Mouse (Mus musculus) CH12.LX (cell line): Measurements from ENCODE around the gene Hspa5. TPM values are rescaled to one million over a fixed set of nuclear protein-coding genes. Genes with fewer than 3 reads are reported as not detected.

ENCODE experiments used
- DNase-seq: peaks from one replicate; pipeline ENCODE4 v3.0.0-alpha.2; 2013; ENCODE audit errors: extremely low read depth
- H3K27ac ChIP-seq: 2 replicates; pipeline ENCODE4 v1.5.1; 2012; ENCODE audit warnings: low read depth, mild to moderate bottlenecking, control low read depth, moderate library complexity; ENCODE audit not compliant: insufficient read depth
- H3K27me3 ChIP-seq: replicated peaks from 2 replicates; pipeline ENCODE3; 2012; ENCODE audit warnings: inconsistent platforms
- H3K36me3 ChIP-seq, 2 experiments: replicated peaks in 1 of 2; 2 replicates each; pipeline versions ENCODE3 to v1.6.1; 2012; ENCODE audit warnings: inconsistent platforms in 1 of 2, low read length in 1 of 2, mild to moderate bottlenecking in 1 of 2, mixed read lengths in 1 of 2, moderate library complexity in 1 of 2; ENCODE audit not compliant: control insufficient read depth in 1 of 2, insufficient read depth in 1 of 2
- H3K4me1 ChIP-seq, 2 experiments: 2 replicates each; pipeline ENCODE4 v1.6.1; 2012; ENCODE audit warnings: inconsistent platforms in 1 of 2, moderate library complexity in 1 of 2; ENCODE audit not compliant: insufficient read depth in 2 of 2, control insufficient read depth in 1 of 2
- H3K4me2 ChIP-seq: 2 replicates; pipeline ENCODE4 v1.6.1; 2012; ENCODE audit warnings: low read depth, mild to moderate bottlenecking, control low read depth; ENCODE audit not compliant: poor library complexity, insufficient read depth, severe bottlenecking
- H3K4me3 ChIP-seq, 3 experiments: fragments of 150-350 bp in 1 of 3; sonication (generic) in 1 of 3; replicated peaks in 1 of 3; 2 replicates each; pipeline versions ENCODE3 to v1.5.1; 2011 to 2012; ENCODE audit warnings: low read depth in 2 of 3, low read length in 2 of 3, mild to moderate bottlenecking in 2 of 3, moderate library complexity in 2 of 3, control low read depth in 1 of 3, improper control_type of control experiment in 1 of 3, inconsistent platforms in 1 of 3, mixed read lengths in 1 of 3; ENCODE audit not compliant: poor library complexity in 1 of 3
- H3K79me2 ChIP-seq: replicated peaks from 2 replicates; pipeline ENCODE4 v1.6.1; 2012; ENCODE audit warnings: mild to moderate bottlenecking, moderate library complexity; ENCODE audit not compliant: control insufficient read depth, poor library complexity, insufficient read depth, severe bottlenecking; ENCODE audit errors: extremely low read depth
- H3K9ac ChIP-seq: 2 replicates; pipeline ENCODE4 v1.6.1; 2012; ENCODE audit warnings: low read depth, mild to moderate bottlenecking, control low read depth, moderate library complexity; ENCODE audit not compliant: insufficient read depth
- H3K9me3 ChIP-seq: replicated peaks from 2 replicates; pipeline ENCODE3; 2012; ENCODE audit warnings: low read length, inconsistent platforms, mixed read lengths
- BHLHE40 ChIP-seq: IDR thresholded peaks from 2 replicates; pipeline ENCODE4 v1.6.1; 2011; ENCODE audit warnings: mild to moderate bottlenecking, low read depth, low read length, improper control_type of control experiment
- CHD2 ChIP-seq: IDR thresholded peaks from 2 replicates; pipeline ENCODE4 v1.6.1; 2011; ENCODE audit warnings: low read length, improper control_type of control experiment
- EP300 ChIP-seq: IDR thresholded peaks from 2 replicates; pipeline ENCODE4 v1.6.1; 2011; ENCODE audit warnings: low read length, improper control_type of control experiment
- ETS1 ChIP-seq: conservative IDR thresholded peaks from 2 replicates; pipeline ENCODE4 v1.6.1; 2012; ENCODE audit warnings: low read depth, mild to moderate bottlenecking, inconsistent platforms, low read length, improper control_type of control experiment, moderate library complexity
- GABPA ChIP-seq: IDR thresholded peaks from 2 replicates; pipeline ENCODE4 v1.6.1; 2012; ENCODE audit warnings: low read depth, low read length, improper control_type of control experiment, inconsistent platforms; ENCODE audit not compliant: insufficient replicate concordance
- HCFC1 ChIP-seq: IDR thresholded peaks from 2 replicates; pipeline ENCODE4 v1.6.1; 2012; ENCODE audit warnings: low read depth, mild to moderate bottlenecking, inconsistent platforms, low read length, improper control_type of control experiment
- IRF4 ChIP-seq: IDR thresholded peaks from 2 replicates; pipeline ENCODE4 v1.6.1; 2014; ENCODE audit warnings: low read depth, mild to moderate bottlenecking, inconsistent platforms, low read length, improper control_type of control experiment
- JUN ChIP-seq: IDR thresholded peaks from 2 replicates; pipeline ENCODE4 v1.6.1; 2011; ENCODE audit warnings: low read depth, mild to moderate bottlenecking, low read length, improper control_type of control experiment, moderate library complexity; ENCODE audit not compliant: insufficient read depth
- JUND ChIP-seq: conservative IDR thresholded peaks from 2 replicates; pipeline ENCODE4 v1.6.1; 2011; ENCODE audit warnings: low read depth, low read length, improper control_type of control experiment
- KAT2A ChIP-seq: IDR thresholded peaks from 2 replicates; pipeline ENCODE4 v1.6.1; 2012; ENCODE audit warnings: low read length, improper control_type of control experiment, inconsistent platforms; ENCODE audit not compliant: insufficient replicate concordance
- MAFK ChIP-seq: IDR thresholded peaks from 2 replicates; pipeline ENCODE4 v1.6.1; 2011; ENCODE audit warnings: low read length, improper control_type of control experiment; ENCODE audit not compliant: insufficient replicate concordance
- MAX ChIP-seq: IDR thresholded peaks from 2 replicates; pipeline ENCODE4 v1.6.1; 2011; ENCODE audit warnings: low read length, improper control_type of control experiment
- MAZ ChIP-seq: IDR thresholded peaks from 2 replicates; pipeline ENCODE4 v1.6.1; 2012; ENCODE audit warnings: low read depth, mild to moderate bottlenecking, inconsistent platforms, low read length, improper control_type of control experiment, moderate library complexity
- MEF2A ChIP-seq: IDR thresholded peaks from 2 replicates; pipeline ENCODE4 v1.6.1; 2014; ENCODE audit warnings: low read depth, mild to moderate bottlenecking, inconsistent platforms, low read length, improper control_type of control experiment, borderline replicate concordance
- MXI1 ChIP-seq: IDR thresholded peaks from 2 replicates; pipeline ENCODE4 v1.6.1; 2011; ENCODE audit warnings: mild to moderate bottlenecking, low read depth, low read length, improper control_type of control experiment
- MYC ChIP-seq: IDR thresholded peaks from 2 replicates; pipeline ENCODE4 v1.6.1; 2011; ENCODE audit warnings: low read depth, mild to moderate bottlenecking, improper control_type of control experiment, low read length
- NELFE ChIP-seq: IDR thresholded peaks from 2 replicates; pipeline ENCODE4 v1.6.1; 2011; ENCODE audit warnings: low read depth, low read length, improper control_type of control experiment
- NRF1 ChIP-seq: IDR thresholded peaks from 2 replicates; pipeline ENCODE4 v1.6.1; 2014; ENCODE audit warnings: low read depth, mild to moderate bottlenecking, inconsistent platforms, low read length, improper control_type of control experiment, moderate library complexity
- POLR2A ChIP-seq: IDR thresholded peaks from 2 replicates; pipeline ENCODE4 v1.6.1; 2011; ENCODE audit warnings: low read depth, mild to moderate bottlenecking, improper control_type of control experiment, low read length
- POLR2AphosphoS2 ChIP-seq: IDR thresholded peaks from 2 replicates; pipeline ENCODE4 v1.6.1; 2011; ENCODE audit warnings: low read depth, low read length, improper control_type of control experiment
- RAD21 ChIP-seq: IDR thresholded peaks from 2 replicates; pipeline ENCODE4 v1.6.1; 2011; ENCODE audit warnings: low read depth, mild to moderate bottlenecking, low read length, improper control_type of control experiment, moderate library complexity
- RCOR1 ChIP-seq: conservative IDR thresholded peaks from 2 replicates; pipeline ENCODE4 v1.6.1; 2012; ENCODE audit warnings: low read depth, mild to moderate bottlenecking, inconsistent platforms, low read length, improper control_type of control experiment
- SIN3A ChIP-seq: IDR thresholded peaks from 2 replicates; pipeline ENCODE4 v1.6.1; 2012; ENCODE audit warnings: low read length, improper control_type of control experiment, inconsistent platforms
- SMC3 ChIP-seq: IDR thresholded peaks from 2 replicates; pipeline ENCODE4 v1.6.1; 2011; ENCODE audit warnings: low read depth, low read length, improper control_type of control experiment
- TBP ChIP-seq: conservative IDR thresholded peaks from 2 replicates; pipeline ENCODE4 v1.6.1; 2011; ENCODE audit warnings: low read depth, low read length, improper control_type of control experiment
- TCF12 ChIP-seq: IDR thresholded peaks from 2 replicates; pipeline ENCODE4 v1.6.1; 2014; ENCODE audit warnings: low read depth, mild to moderate bottlenecking, inconsistent platforms, low read length, improper control_type of control experiment
- UBTF ChIP-seq: IDR thresholded peaks from 2 replicates; pipeline ENCODE4 v1.6.1; 2012; ENCODE audit warnings: low read depth, mild to moderate bottlenecking, inconsistent platforms, low read length, improper control_type of control experiment, moderate library complexity
- USF2 ChIP-seq: conservative IDR thresholded peaks from 2 replicates; pipeline ENCODE4 v1.6.1; 2011; ENCODE audit warnings: low read depth, low read length, improper control_type of control experiment
- ZC3H11A ChIP-seq: IDR thresholded peaks from 2 replicates; pipeline ENCODE4 v1.6.1; 2012; ENCODE audit warnings: low read depth, mild to moderate bottlenecking, inconsistent platforms, low read length, improper control_type of control experiment
- ZKSCAN1 ChIP-seq: IDR thresholded peaks from 2 replicates; pipeline ENCODE4 v1.6.1; 2012; ENCODE audit warnings: low read depth, inconsistent platforms, low read length, improper control_type of control experiment, borderline replicate concordance
- ZMIZ1 ChIP-seq: IDR thresholded peaks from 2 replicates; pipeline ENCODE4 v1.6.1; 2012; ENCODE audit warnings: low read depth, mild to moderate bottlenecking, inconsistent platforms, low read length, improper control_type of control experiment
- ZNF384 ChIP-seq: IDR thresholded peaks from 2 replicates; pipeline ENCODE4 v1.6.1; 2012; ENCODE audit warnings: low read depth, low read length, improper control_type of control experiment, inconsistent platforms
- dilution Hi-C: fragments of 300-500 bp; cut with MboI; formaldehyde crosslinking; loops from 2 replicates; pipeline ENCODE4 v1.14.3; 2020; ENCODE audit warnings: low sequenced_read_pairs; ENCODE audit not compliant: extremely low pct_unique_long_range_greater_than_20kb, extremely low pct_ligation_motif_present
- in situ Hi-C: fragments of 300-500 bp; cut with MboI; formaldehyde crosslinking; loops from 3 replicates; pipeline ENCODE4 v1.14.3; 2019; ENCODE audit warnings: low sequenced_read_pairs, low pct_ligation_motif_present, low pct_unique_long_range_greater_than_20kb, mixed read lengths
- polyA plus RNA-seq: library from polyadenylated mRNA; unstranded; fragments of >175 nt; gene quantifications from 2 replicates; pipeline ENCODE4 v1.2.1, GENCODE M21; 2012; ENCODE audit warnings: low read depth; ENCODE audit not compliant: insufficient read length
- total RNA-seq, 2 experiments: library from RNA; depleted of rRNA; stranded (reverse); fragments of 300-350 nt in 1 of 2; fragments of >200 nt in 1 of 2; gene quantifications; 2 replicates each; pipeline ENCODE4 v1.2.3; 2012 to 2014

Hspa5 gene
- total and polyA plus RNA-seq, 3 experiments: 791 to 1,168 (median 866) TPM

DNA sequence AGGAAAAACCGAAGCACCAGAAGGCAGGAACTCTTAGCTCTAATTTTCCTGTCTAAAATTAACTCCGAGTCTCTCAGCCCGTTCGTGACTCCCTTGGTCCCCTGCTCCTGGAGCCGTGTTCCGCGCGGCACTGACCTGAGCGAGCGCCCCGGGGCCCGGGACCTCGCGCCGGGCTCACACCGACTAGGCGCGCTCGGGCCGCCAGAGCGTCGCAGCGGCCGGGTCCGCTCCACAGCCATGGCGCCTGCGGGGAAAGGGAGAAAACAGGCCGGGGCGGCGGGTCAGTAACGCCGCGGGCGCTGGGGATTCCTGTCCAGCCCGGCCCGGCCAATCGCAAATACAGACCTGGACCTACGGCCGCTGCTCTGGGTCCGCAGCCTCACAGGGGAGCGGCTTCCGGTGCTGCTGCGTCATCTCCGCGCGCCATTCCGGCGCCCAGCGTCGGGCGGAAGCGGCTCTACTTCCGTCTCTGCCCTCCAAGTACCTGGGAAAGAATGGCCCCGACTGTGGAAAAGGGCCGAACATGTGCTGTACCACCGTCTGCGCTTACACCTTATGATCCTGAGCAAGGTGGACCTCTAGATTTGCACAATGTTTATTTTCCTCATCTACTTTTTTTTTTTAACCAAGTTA, 54.2 kb downstream of the Hspa5 start, which contains the start of gene Fbxw2 (continued):
- TF ChIP-seq MEF2A: peak; percentile 63; the same call in 1 of the 2 replicates
- no peak for TF ChIP-seq ZNF384
- no peak for TF ChIP-seq EP300
- peak; percentile 96; the same call in 1 of the 2 replicates for TF ChIP-seq MAX
- TF ChIP-seq IRF4: peak; percentile 76
- no peak for TF ChIP-seq UBTF
- no peak for TF ChIP-seq MAFK
- peak; percentile 87 for TF ChIP-seq TBP
- peak; percentile 97 for TF ChIP-seq MXI1
- no peak for TF ChIP-seq MAZ
- TF ChIP-seq ZKSCAN1: no peak; the same call in 1 of the 2 replicates
- peak; percentile 51; the same call in 1 of the 2 replicates for TF ChIP-seq GABPA
- peak; percentile 92 for TF ChIP-seq NELFE
- TF ChIP-seq CHD2: peak; percentile 69
- peak; percentile 64; the same call in 1 of the 2 replicates for TF ChIP-seq RCOR1
- peak; percentile 67; the same call in 1 of the 2 replicates for TF ChIP-seq POLR2AphosphoS2
- TF ChIP-seq TCF12: peak; percentile 94
- peak; percentile 59 for TF ChIP-seq NRF1
- no peak for TF ChIP-seq USF2
- TF ChIP-seq HCFC1: peak; percentile 94

DNA sequence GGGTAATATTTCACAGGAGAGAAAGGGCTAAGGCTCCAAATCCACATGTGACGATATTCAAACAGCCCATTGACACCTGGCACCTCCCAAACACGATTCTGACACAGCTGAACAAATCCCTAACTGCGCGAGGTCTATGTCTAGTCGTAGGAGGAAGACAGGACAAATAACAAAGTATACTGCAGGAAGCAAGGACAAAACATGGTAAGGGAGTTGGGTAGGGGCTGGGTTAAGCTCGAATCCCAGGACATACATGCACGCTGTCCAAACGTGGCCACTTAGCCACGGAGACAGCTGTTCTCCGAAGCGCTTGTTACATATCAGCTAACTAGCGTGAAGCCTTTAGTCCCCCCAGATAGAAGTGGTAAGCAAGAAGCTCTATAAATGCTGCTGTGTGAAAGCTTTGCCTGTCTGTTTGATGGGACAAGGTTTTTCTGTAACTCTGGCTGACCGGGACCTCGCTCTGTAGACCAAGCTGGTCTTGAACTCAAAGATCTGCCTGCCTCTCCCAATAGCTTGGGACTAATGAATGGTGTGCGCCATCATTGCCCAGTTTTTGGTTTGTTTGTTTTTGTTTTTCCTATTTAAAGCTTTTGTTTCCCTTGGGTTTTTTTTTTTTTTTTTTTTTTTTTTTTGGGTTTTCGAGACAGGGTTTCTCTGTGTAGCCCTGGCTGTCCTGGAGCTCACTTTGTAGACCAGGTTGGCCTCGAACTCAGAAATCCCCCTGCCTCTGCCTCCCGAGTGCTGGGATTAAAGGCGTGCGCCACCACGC, 54.9 kb downstream of the Hspa5 start:
- Histone ChIP-seq H3K9ac (peak overlapping the region; percentile 98), H3K36me3 (peaks cover 5 to 23% of the 10 kb centered on the region in 2 experiments), H3K4me1 (peaks cover 0 to 20% of the 10 kb centered on the region in 2 experiments; a peak in 3 of 4 replicates), H3K9me3 (peaks cover 5% of the 10 kb centered on the region), H3K4me2 (peak overlapping the region; percentile 100), H3K27ac (peak overlapping the region; percentile 57), H3K27me3 (no peaks in the 10 kb centered on the region), H3K79me2 (peaks cover 24% of the 10 kb centered on the region), H3K4me3 (peak overlapping the region; percentile 67 to 92 (median 83))
- TF ChIP-seq MAFK (no peak), HCFC1 (no peak), JUND (no peak), NRF1 (no peak; the same call in 1 of the 2 replicates), MXI1 (peak; percentile 81; the same call in 1 of the 2 replicates), CHD2 (no peak), UBTF (no peak), JUN (no peak), BHLHE40 (peak; percentile 11; the same call in 1 of the 2 replicates), ZNF384 (no peak), SIN3A (no peak; the same call in 1 of the 2 replicates), POLR2A (no peak), SMC3 (no peak), MAX (peak; percentile 65), NELFE (no peak), ZC3H11A (no peak), ETS1 (no peak), ZMIZ1 (no peak), POLR2AphosphoS2 (no peak), KAT2A (no peak), USF2 (no peak), IRF4 (no peak), TBP (no peak), RCOR1 (no peak), RAD21 (no peak), MYC (peak; percentile 48; the same call in 1 of the 2 replicates), TCF12 (no peak)
- in situ Hi-C loops: no loop called here
- no peak for DNase-seq
- dilution Hi-C loops: no loop called here
